Mouse (Mus musculus): ENCODE results near the gene Nop2.

Nop2 gene

DNA sequence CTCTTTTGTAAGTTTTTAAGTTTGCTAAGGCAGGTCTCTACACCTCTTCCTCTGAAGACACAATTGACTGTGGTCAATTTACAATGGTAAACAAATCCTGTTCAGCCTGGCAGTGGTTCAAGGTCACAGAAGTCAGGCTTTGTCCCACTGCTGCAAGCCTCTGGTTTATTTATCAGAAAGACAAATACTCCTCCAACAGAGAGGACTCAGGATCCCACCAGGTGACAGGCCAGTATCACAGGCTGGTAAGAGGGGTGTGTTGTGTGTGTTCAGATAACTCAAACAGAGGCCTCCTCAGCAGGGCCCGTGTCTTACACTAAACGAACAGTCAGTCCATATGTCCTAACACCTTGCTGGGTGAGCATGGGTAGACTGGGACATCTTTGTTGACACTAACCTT is 40.8 kb downstream of the Nop2 start:
- DNase-seq (ENCODE audit: low spot score), result no peak

DNA sequence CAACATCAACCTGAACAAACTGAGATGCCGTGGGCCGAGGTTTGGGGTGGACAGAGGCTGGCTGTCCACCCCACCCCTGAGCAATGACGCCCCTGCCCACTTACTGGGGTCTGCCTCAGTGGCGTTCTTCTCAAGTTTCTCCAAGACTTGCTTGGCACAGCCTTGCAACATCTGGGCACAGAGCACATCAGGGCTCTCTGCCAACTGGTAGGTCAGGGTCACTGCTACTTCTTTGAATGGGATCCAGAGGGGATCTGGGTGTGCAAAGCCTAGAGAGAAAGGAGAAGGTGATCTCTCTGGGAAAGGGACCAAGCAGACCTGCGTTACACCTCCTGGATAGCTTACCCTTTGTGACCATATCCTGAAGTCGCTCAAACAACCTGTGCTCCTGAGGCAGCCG is 41.5 kb downstream of the Nop2 start:
- DNase-seq (ENCODE audit: low spot score), result no peak

DNA sequence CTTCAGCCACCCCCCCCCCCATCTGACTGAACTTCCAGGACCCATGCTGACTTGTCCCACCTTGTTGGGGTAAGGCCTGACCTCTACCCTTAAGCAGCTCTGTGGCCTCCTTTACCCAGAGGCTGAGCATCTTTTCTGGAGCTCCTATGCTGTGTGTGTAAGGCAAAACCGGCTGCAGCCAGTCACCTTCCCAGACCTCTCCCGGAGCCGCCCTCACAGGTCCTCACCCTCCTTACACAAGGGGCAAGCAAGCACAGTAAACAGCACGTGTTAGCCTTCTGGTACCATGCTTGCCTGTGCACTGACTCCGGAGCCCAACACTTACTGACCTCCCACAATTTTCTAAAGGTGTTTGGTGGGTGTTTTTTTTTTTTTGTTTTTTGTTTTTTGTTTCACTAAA is 43.8 kb downstream of the Nop2 start:
- DNase-seq (ENCODE audit: low spot score), result no peak

DNA sequence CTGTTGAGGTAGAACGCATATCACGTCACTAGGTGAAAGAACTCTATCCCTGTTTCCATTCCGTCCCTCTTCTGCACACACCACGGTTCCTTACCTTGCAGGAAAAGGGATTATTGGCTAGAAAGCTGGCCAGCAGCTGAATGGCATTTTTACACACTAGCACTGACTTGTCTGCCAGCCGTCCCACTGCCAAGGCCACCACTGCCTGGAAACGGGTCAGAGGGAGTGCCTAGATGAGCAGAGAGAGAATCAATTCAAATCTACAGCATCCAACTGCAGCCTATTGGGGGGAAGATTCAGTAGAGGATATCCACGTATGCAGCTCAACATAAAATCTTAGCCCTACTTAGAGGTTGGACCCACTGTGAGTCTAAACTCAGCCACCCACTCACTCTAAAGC is 47.9 kb downstream of the Nop2 start:
- no peak for DNase-seq (ENCODE audit: low spot score)

DNA sequence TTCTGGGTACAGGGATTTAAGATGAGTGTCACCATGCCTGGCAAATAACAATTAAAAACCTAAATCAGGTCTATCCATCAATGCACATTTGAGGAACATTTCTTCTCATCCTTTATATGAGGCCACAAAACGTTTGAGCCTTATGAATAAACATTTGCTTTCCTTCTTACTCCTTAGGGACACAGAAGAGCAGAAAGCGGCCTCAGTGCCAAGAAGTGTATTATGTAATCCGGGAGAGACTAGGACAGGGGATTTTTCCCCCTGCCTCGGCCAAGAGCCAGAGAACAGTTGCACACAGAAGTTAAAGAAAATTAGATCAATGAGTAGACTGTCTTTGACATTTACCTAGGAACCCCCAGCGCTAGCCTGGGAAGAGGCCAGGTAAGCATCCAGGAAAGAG is 50.4 kb downstream of the Nop2 start:
- DNase-seq (ENCODE audit: low spot score), result no peak

DNA sequence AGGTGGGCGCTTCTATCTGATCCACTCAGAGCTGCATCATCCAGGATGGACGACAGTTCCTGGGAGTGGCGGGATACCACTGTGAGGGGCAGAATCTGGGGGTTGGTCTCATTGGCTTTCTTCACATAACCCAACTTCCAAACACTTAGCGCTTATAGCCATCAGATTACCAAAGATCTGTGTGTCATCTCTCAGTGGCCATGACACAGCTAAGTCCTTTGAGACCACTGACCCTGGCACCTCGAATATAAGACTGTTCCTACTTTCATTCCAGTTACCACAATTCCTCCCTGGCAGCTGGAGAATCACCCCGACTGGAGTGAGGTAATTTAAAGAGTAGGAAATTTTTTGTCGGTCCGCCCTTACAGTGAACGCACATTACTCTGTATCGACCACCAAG is 54.5 kb downstream of the Nop2 start:
- DNase-seq (ENCODE audit: low spot score), result no peak

DNA sequence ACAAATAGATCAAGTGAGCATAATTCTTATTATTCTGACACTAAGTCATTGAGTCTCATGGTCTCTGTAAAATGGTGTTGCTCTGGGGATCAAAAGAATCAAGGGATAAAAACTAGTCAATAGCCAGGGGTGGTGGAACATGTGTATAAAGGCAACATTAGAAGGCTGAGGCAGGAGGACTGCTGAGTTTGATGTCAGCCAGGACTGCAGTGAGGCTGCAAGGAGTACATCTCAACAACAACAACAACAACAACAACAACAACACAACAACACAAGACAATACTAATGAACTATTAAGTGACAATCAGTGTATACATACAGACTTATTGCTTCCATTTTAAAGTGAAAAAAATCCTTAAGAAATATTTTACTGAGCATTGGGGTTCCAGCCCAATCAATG is 59.1 kb downstream of the Nop2 start:
- no peak for DNase-seq (ENCODE audit: low spot score)

DNA sequence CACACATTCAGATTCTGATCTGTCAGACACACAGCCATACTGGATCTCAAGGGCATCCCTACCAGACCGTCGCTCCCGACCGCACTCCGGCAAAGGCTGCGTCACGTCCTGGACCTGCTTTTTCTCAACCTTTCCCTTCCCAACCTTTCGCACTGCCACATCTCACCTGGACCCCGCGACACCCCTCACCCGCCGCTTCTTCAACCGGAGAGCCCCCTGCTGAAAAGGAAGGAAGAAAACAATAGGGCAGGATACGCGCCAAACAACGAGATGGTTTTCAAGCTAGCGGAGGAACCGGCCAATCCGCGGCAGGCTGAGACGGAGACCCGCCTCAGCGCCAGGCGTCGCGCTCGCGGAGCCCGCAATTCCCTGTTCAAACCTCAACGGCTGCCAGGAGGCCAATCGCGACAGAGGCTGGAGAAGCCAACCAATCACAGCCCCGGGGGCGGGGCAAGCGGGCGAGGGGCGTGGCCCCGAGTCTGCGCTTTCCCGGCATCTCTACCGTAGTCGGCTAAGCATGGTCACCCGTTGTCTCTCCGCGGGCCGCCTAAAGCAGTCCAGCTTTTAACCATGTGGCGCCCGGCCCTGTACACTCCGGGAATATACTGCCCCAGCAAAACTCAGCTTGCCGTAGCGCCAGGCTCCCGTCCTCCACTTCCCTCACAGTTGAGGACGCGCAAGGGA is 59.8 kb downstream of the Nop2 start, which contains the start of the genes Ncapd2 and Mrpl51:
Gene Ncapd2 (minus strand): TSS at position 370 of the 684 bp plus-strand sequence.
Gene Mrpl51 (plus strand): TSS at position 470 of the 684 bp plus-strand sequence.
- DNase-seq (ENCODE audit: low spot score), result peak; percentile 95

DNA sequence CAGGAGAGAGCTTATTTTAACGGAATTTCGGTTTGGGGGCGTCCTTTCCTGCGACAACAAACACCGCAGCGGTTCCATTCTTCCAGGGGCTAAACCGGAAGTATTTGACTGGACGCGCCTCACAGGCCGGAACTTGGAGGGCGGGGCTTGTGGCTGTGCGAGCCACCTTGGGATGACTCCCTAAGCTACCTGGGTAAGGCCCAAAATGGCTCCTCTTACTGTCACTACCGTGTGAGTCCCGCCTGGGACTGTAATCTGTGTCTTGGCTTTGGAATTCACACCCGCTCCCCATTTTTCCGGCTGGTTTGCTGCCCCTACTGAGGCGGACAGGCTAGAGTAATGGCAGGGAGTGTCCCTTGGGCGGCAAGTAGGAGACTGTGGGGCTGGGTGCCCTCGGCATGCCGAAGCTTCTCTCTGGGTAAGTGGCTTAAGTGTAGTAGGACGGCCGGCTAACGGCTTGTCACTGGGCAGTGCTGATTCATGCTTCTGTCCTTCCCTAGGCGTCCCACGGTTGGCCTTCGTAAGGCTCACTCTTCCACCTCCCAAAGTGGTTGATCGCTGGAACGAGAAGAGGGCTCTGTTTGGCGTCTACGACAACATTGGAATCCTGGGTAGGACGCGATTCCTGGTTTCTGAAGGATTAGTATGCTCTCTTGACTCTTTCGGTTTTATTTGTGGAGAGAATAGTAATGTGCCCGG is 60.5 kb downstream of the Nop2 start:
- peak; percentile 89 for DNase-seq (ENCODE audit: low spot score)

DNA sequence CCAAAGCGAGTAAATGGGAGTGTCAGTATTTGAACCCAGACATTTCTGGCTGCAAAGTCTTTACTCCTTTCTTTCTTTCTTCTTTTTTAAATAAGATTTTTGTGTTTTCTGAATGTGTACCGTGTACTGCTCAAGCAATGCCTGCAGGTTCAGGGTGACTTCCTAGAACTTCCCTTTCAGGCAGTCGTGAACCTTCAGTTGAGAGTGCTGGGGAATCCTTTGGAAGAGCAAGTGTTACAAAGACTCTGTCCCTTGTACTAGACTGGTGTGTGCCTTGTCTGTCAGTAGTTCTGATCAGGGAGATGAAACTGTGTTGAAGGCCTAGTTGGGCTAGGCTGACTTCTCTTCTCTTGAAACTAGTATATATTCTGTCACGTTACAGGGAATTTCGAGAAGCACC is 61.1 kb downstream of the Nop2 start:
- DNase-seq (ENCODE audit: low spot score), result no peak

DNA sequence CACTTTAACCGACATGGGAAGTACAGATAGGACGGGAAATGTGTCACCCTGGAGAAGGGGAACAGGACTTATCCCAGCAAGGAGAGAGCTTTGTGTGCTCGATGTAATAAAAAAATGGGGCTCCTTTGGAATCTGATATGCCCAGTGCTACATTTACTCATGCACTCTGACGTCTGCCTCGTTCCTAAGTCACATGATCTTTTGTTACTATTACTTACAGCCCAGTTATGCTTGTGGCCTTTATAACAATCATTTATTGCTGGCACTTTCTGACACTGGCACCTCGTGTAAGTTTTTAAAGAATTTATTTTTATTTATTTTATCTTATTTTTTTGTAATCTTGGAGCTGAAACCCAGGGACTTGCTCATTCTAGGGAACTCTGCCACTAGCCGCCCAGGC is 61.7 kb downstream of the Nop2 start:
- no peak for DNase-seq (ENCODE audit: low spot score)

Data from urinary bladder, postnatal 25 days (tissue).